Mouse (Mus musculus): ENCODE results near the gene Ccnd3.

DNA sequence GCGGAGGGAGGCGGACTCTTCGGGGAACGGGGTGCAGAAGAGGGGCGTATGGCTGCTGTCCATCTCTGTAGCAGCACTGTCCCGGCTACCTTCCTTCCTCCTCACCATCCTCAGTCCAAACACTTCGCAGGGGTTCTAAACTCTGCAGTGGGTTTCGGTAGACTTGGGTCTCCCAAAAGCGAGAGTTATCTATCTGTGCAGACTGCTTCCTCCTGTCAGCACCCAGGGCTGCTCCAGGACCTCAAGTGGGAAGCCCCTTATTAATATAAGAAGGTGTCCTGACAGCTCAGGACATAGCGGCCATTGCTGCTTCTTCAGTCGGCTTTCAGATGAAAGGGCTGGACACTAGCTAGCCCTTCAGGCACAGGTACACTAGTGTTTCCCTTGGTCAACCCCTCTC, 39.8 kb upstream of the Ccnd3 start:
- TF ChIP-seq CTCF (IDR thresholded peaks at IDR 0.05; ENCODE audit: control insufficient read depth, insufficient read depth, low read length) = no peak
- no peak for TF ChIP-seq POLR2A (IDR thresholded peaks at IDR 0.05; ENCODE audit: borderline replicate concordance, control insufficient read depth, low read depth, low read length)

Measured in bone marrow, adult 2 months (tissue).